Mouse (Mus musculus) small intestine, adult 2 months (tissue): ENCODE measurements around the gene Ncam1. TPM values are rescaled to one million over a fixed set of nuclear protein-coding genes. Genes with fewer than 3 reads are reported as not detected.

Experiments used
- H3K27ac ChIP-seq: fragments of 200-500 bp; 2 replicates; pipeline ENCODE4 v1.5.1; 2012; ENCODE audit warnings: low read depth, low read length, control low read depth, inconsistent platforms; ENCODE audit not compliant: insufficient read depth
- H3K27me3 ChIP-seq: fragments of 200-500 bp; 2 replicates; pipeline ENCODE4 v1.6.1; 2012; ENCODE audit warnings: mild to moderate bottlenecking, moderate library complexity, low read length, inconsistent platforms; ENCODE audit not compliant: control insufficient read depth, insufficient read depth
- H3K36me3 ChIP-seq: fragments of 200-500 bp; 2 replicates; pipeline ENCODE4 v1.6.1; 2012; ENCODE audit warnings: mild to moderate bottlenecking, low read length, control low read depth, inconsistent platforms; ENCODE audit not compliant: control insufficient read depth, insufficient read depth
- H3K4me1 ChIP-seq: fragments of 200-500 bp; 2 replicates; pipeline ENCODE4 v1.6.1; 2012; ENCODE audit warnings: low read length, inconsistent platforms, mixed read lengths; ENCODE audit not compliant: control insufficient read depth, insufficient read depth, insufficient read length
- H3K4me3 ChIP-seq: fragments of 200-500 bp; 2 replicates; pipeline ENCODE4 v1.5.1; 2012; ENCODE audit warnings: low read depth, mild to moderate bottlenecking, control low read depth, inconsistent platforms, low read length, moderate library complexity
- CTCF ChIP-seq: fragments of 200-500 bp; IDR thresholded peaks from 2 replicates; pipeline ENCODE4 v1.5.1; 2012; ENCODE audit warnings: low read depth, mild to moderate bottlenecking, control low read depth, inconsistent platforms, low read length, moderate library complexity, mixed read lengths; ENCODE audit not compliant: insufficient replicate concordance, insufficient read length; ENCODE audit errors: extremely low read depth
- POLR2A ChIP-seq: fragments of 200-500 bp; IDR thresholded peaks from 2 replicates; pipeline ENCODE4 v1.6.1; 2012; ENCODE audit warnings: low read depth, mild to moderate bottlenecking, control low read depth, inconsistent platforms, low read length, moderate library complexity
- WGBS: fragments of 180-500 bp; shearing (Covaris S2); methylation state at CpG from one replicate; pipeline ENCODE4 v1.1.7; 2018; 5-methylcytosine and 5-hydroxymethylcytosine counted together
- polyA plus RNA-seq: library from polyadenylated mRNA; depleted of rRNA; stranded (reverse); fragments of >200 nt; gene quantifications from 2 replicates; pipeline ENCODE4 v1.2.3, GENCODE M21; 2012

Gene Ncam1
- polyA plus RNA-seq, 1 experiment = 3.5 TPM

DNA sequence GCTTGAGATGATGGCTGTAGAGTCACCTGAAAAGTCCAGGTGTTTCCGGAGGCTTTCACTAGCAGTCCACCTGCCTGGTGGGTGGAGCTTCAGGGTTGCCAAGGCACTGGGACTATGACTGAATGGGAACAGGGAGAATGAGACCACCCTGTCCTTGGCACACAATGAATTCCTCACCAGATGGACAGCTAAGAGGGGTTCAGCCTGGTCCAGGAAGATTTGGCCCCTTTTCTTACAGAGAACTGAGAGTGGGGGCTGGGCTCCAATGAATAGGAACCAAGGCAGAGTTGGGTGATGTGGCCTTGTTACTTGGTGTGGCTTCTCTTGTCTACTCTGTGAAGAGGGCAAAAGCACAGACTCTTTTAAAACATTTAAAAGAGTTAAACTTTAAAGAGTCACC, 346.3 kb downstream of the Ncam1 start:
- Histone ChIP-seq H3K4me1 (no peaks in the 10 kb centered on the region), H3K27me3 (no peaks in the 10 kb centered on the region), H3K4me3 (no peak overlapping the region), H3K36me3 (no peaks in the 10 kb centered on the region), H3K27ac (no peak overlapping the region)
- 90% methylated on average over 1 of the region's 1 CpGs for WGBS
- TF ChIP-seq POLR2A = no peak
- no peak for TF ChIP-seq CTCF
